Comparison of ENCODE assay signal across 10 mouse cellular contexts in genomic region chr11:107573061-107573692, GRCm38 (mm10). TPM values are rescaled to one million over a fixed set of nuclear protein-coding genes. Genes with fewer than 3 reads are reported as not detected.
DNase-seq lines count a peak whose midpoint lies in the region; ATAC-seq and TF ChIP-seq lines count a peak whose summit lies in the region.
"Had no signal": no experiment of that assay in that cellular context is flagged by ENCODE, and none has a peak within 500 bp of the region (broad histone marks: within the 10 kb centered on the region; RNA-seq: fewer than 3 reads in every experiment).

No protein-coding gene starts in this region.

- H3K4me3 ChIP-seq in liver, adult 2 months (ENCODE audit: insufficient read depth, low read depth, low read length): no peak overlapping the region
- no peak overlapping the region for H3K4me3 ChIP-seq in heart, embryonic 15.5 days
- H3K4me3 ChIP-seq in liver, embryonic 11.5 days (ENCODE audit: low read depth, low read length): no peak overlapping the region
- H3K4me3 ChIP-seq in stomach, embryonic 14.5 days (ENCODE audit: low read depth, low read length): no peak overlapping the region
- H3K4me3 ChIP-seq: embryonic facial prominence, embryonic 15.5 days had no signal

- H3K4me1 ChIP-seq in liver, adult 2 months (ENCODE audit: control insufficient read depth, insufficient read depth, low read length): peaks cover 10% of the 10 kb centered on the region
- peaks cover 39% of the 10 kb centered on the region for H3K4me1 ChIP-seq in heart, embryonic 15.5 days (replicated peaks)
- H3K4me1 ChIP-seq in liver, embryonic 11.5 days (replicated peaks; ENCODE audit: control insufficient read depth, insufficient read depth, low read length): peaks cover 15% of the 10 kb centered on the region
- H3K4me1 ChIP-seq in stomach, embryonic 14.5 days (ENCODE audit: control insufficient read depth, insufficient read depth, low read length): peaks cover 8% of the 10 kb centered on the region

- peak; percentile 50 for ATAC-seq in heart, embryonic 15.5 days (replicated peaks; ENCODE audit: insufficient number of reproducible peaks, insufficient read depth, low FRiP score, low read depth)
- peak; percentile 46; the same call in 1 of the 2 replicates for ATAC-seq in liver, embryonic 11.5 days (replicated peaks; ENCODE audit: low FRiP score)
- ATAC-seq in stomach, embryonic 14.5 days (ENCODE audit: insufficient number of reproducible peaks, insufficient read depth, low FRiP score, low read depth): peak; percentile 66
- no peak for ATAC-seq in frontal cortex, adult (ENCODE audit: low TSS enrichment)
- ATAC-seq: Patski had no signal

- H3K4me2 ChIP-seq in heart, embryonic 15.5 days: no peak overlapping the region
- H3K4me2 ChIP-seq in liver, embryonic 11.5 days: no peak overlapping the region
- H3K4me2 ChIP-seq in stomach, embryonic 14.5 days (replicated peaks; ENCODE audit: low read depth, low read length): no peak overlapping the region
- H3K4me2 ChIP-seq: embryonic facial prominence, embryonic 15.5 days had no signal

- no peak overlapping the region for H3K9ac ChIP-seq in liver, adult 2 months (ENCODE audit: low read depth, low read length)
- H3K9ac ChIP-seq in heart, embryonic 15.5 days: no peak overlapping the region
- no peak overlapping the region for H3K9ac ChIP-seq in liver, embryonic 11.5 days (ENCODE audit: low read depth, low read length)
- H3K9ac ChIP-seq in stomach, embryonic 14.5 days (replicated peaks; ENCODE audit: low read depth, low read length): no peak overlapping the region
- H3K9ac ChIP-seq: embryonic facial prominence, embryonic 15.5 days had no signal

- no peaks in the 10 kb centered on the region for H3K27me3 ChIP-seq in liver, adult 2 months (ENCODE audit: control insufficient read depth, insufficient read depth, low read length)
- H3K27me3 ChIP-seq in heart, embryonic 15.5 days: no peaks in the 10 kb centered on the region
- H3K27me3 ChIP-seq in liver, embryonic 11.5 days (replicated peaks; ENCODE audit: control insufficient read depth, insufficient read depth, low read length): no peaks in the 10 kb centered on the region
- H3K27me3 ChIP-seq in stomach, embryonic 14.5 days (ENCODE audit: control insufficient read depth, insufficient read depth, low read length): no peaks in the 10 kb centered on the region
- H3K27me3 ChIP-seq: embryonic facial prominence, embryonic 15.5 days; Patski had no signal

- H3K79me2 ChIP-seq in liver, adult 2 months (ENCODE audit: control insufficient read depth, insufficient read depth, low read length): peaks cover 9% of the 10 kb centered on the region; the same call in 1 of the 2 replicates

- TF ChIP-seq POLR2A in liver, adult 2 months (IDR thresholded peaks at IDR 0.05; ENCODE audit: extremely low read depth, insufficient read depth, low read length): no peak

- TF ChIP-seq CTCF in liver, adult 2 months (IDR thresholded peaks at IDR 0.05; ENCODE audit: low read depth, low read length): peak; percentile 23; the same call in 1 of the 2 replicates

- H3K36me3 ChIP-seq in liver, adult 2 months (ENCODE audit: control insufficient read depth, insufficient read depth, low read length): peaks cover 6% of the 10 kb centered on the region
- peaks cover 18% of the 10 kb centered on the region; the same call in 1 of the 2 replicates for H3K36me3 ChIP-seq in heart, embryonic 15.5 days
- peaks cover 20% of the 10 kb centered on the region for H3K36me3 ChIP-seq in liver, embryonic 11.5 days (ENCODE audit: control insufficient read depth, insufficient read depth, low read length)
- H3K36me3 ChIP-seq in stomach, embryonic 14.5 days (ENCODE audit: control insufficient read depth, insufficient read depth, low read length): peaks cover 21% of the 10 kb centered on the region

- H3K27ac ChIP-seq in liver, adult 2 months (replicated peaks; ENCODE audit: insufficient read depth, low read depth, low read length): no peak overlapping the region
- H3K27ac ChIP-seq in heart, embryonic 15.5 days: peak overlapping the region; percentile 73
- no peak overlapping the region for H3K27ac ChIP-seq in liver, embryonic 11.5 days (ENCODE audit: low read depth, low read length)
- no peak overlapping the region for H3K27ac ChIP-seq in stomach, embryonic 14.5 days (ENCODE audit: low read length)
- H3K27ac ChIP-seq: embryonic facial prominence, embryonic 15.5 days had no signal

- DNase-seq in liver, adult 2 months (ENCODE audit: extremely low read depth, low read depth, low spot score): peak; percentile 83
- no peak for DNase-seq in liver
- DNase-seq in liver, embryonic 11.5 days (ENCODE audit: low spot score): no peak
- DNase-seq in retina, embryonic 14.5 days (ENCODE audit: low spot score): no peak
- DNase-seq in left cerebral cortex, adult 11 months (ENCODE audit: low spot score): no peak

- H3K9me3 ChIP-seq in heart, embryonic 15.5 days (replicated peaks): no peaks in the 10 kb centered on the region
- H3K9me3 ChIP-seq in liver, embryonic 11.5 days (ENCODE audit: control insufficient read depth, low read length): no peaks in the 10 kb centered on the region
- no peaks in the 10 kb centered on the region for H3K9me3 ChIP-seq in stomach, embryonic 14.5 days (ENCODE audit: control insufficient read depth, low read depth, low read length)
- H3K9me3 ChIP-seq: embryonic facial prominence, embryonic 15.5 days had no signal

- WGBS in liver, adult 2 months: 20% methylated on average over 11 of the region's 11 CpGs
- WGBS in heart, embryonic 15.5 days: 40% methylated on average over 11 of the region's 11 CpGs
- 53% methylated on average over 11 of the region's 11 CpGs for WGBS in liver, embryonic 11.5 days
- 25% methylated on average over 11 of the region's 11 CpGs for WGBS in stomach, embryonic 14.5 days

RNA-seq across cellular contexts. Expression of gene Helz, which starts 25.4 kb away (rescaled TPM):
- 6.4 and 7.8 TPM in 2 replicates for total RNA-seq in liver, adult 2 months (2014; rRNA removed)
- 5.3 and 6.5 TPM in 2 replicates for polyA plus RNA-seq in liver, adult 2 months (2012; rRNA removed)
- polyA plus RNA-seq in heart, embryonic 15.5 days (2015; fragmentation: Nextera tagmentation; extraction: Ambion mirVana): 11.7 and 16.2 TPM in 2 replicates
- 19.9 TPM in 2 replicates for polyA plus RNA-seq in liver, embryonic 11.5 days (2014; fragmentation: Nextera tagmentation; extraction: Ambion mirVana)
- 25.1 and 26.7 TPM in 2 replicates for polyA plus RNA-seq in stomach, embryonic 14.5 days (2014; fragmentation: Nextera tagmentation; extraction: Ambion mirVana)
